Mouse (Mus musculus): ENCODE data around the gene Hils1. TPM values are rescaled to one million over a fixed set of nuclear protein-coding genes. Genes with fewer than 3 reads are reported as not detected.
"Not testable (repeated sequence)": the region's sequence is repeated elsewhere in the genome, so short reads cannot be mapped to it uniquely, and the experiment has no call there.

Hils1 gene
- polyA plus RNA-seq, 1 experiment from 2014 or later = not detected

DNA sequence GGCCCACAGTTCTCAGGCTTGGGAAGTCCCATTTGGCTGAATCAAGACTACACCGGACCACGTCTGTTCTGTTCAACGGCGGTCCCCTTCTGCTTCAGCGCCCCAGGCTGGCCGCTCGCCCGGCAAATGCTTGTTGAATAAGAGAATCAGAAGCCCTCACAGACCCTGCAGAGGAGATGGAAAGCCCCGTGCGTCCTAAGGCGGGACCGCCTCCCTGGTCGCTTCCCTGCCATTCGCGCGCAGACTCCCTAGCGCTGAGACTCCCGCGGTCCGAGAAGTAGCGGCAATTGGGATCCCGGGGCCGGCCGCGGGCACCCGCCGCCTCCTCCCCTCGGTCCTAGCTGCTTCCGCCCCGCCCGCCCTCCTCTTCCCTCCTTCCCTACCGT lies 42.2 kb downstream of the Hils1 start, which contains the start of gene Samd14:
Samd14 (plus strand) TSS at position 251 of the 386 bp plus-strand sequence.
- Histone ChIP-seq H3K27me3 (no peaks in the 10 kb centered on the region), H3K9me3 (replicated peaks) (no peaks in the 10 kb centered on the region), H3K27ac (peak within 1 kb of the TSS; percentile 97), H3K9ac (peak within 1 kb of the TSS; percentile 99), H3K36me3 (ENCODE audit: poor library complexity, severe bottlenecking) (peaks cover 23% of the 10 kb centered on the region), H3K4me3 (peak within 1 kb of the TSS; percentile 95), H3K4me1 (peaks cover 67% of the 10 kb centered on the region), H3K4me2 (peak within 1 kb of the TSS; percentile 91)
- ATAC-seq = peak; percentile 80
- under 1% methylated on average over 32 of the region's 32 CpGs for WGBS

GRCm38 (mm10) chr11:95010141-95010739 lies 42.8 kb downstream of the Hils1 start:
- peak overlapping the region; percentile 99 for H3K9ac ChIP-seq
- H3K27ac ChIP-seq = peak overlapping the region; percentile 97
- H3K36me3 ChIP-seq (ENCODE audit: poor library complexity, severe bottlenecking) = peaks cover 23% of the 10 kb centered on the region
- no peaks in the 10 kb centered on the region for H3K9me3 ChIP-seq (replicated peaks)
- H3K27me3 ChIP-seq = no peaks in the 10 kb centered on the region
- peak; percentile 53 for ATAC-seq
- peaks cover 71% of the 10 kb centered on the region for H3K4me1 ChIP-seq
- peak overlapping the region; percentile 95 for H3K4me3 ChIP-seq
- peak overlapping the region; percentile 91 for H3K4me2 ChIP-seq
- under 1% methylated on average over 39 of the region's 40 CpGs for WGBS

DNA sequence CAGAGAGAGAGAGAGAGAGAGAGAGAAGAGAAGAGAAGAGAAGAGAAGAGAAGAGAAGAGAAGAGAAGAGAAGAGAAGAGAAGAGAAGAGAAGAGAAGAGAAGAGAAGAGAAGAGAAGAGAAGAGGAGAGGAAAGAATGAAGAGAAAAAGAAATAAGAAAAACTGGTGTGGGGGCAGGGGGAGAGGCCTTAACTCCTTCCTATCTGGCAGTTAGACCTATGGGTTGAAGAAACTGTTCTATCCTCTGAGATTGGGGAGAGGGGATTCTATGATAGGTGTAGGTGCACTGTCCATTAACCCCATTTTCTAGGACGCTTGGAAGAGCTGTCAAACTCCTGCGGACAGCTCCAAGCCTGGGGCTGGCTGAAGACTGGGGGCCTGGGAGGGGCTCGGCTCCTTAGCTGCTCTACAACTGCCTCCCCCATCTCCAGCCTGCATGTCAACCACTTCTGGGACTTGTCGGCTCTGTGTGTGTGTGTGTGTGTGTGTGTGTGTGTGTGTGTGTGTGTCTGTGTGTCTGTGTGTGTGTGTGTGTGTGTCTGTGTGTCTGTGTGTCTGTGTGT lies 43.5 kb downstream of the Hils1 start:
- H3K4me1 ChIP-seq = peaks cover 73% of the 10 kb centered on the region
- H3K27ac ChIP-seq = peak overlapping the region; percentile 97
- H3K4me2 ChIP-seq = peak overlapping the region; percentile 91
- H3K36me3 ChIP-seq (ENCODE audit: poor library complexity, severe bottlenecking) = peaks cover 24% of the 10 kb centered on the region
- ATAC-seq; H3K9me3 ChIP-seq (replicated peaks); H3K27me3 ChIP-seq: not testable (repeated sequence)
- H3K9ac ChIP-seq = peak overlapping the region; percentile 99
- H3K4me3 ChIP-seq = peak overlapping the region; percentile 95
- 9% methylated on average over 3 of the region's 4 CpGs for WGBS

GRCm38 (mm10) chr11:95011416-95011815 lies 44.0 kb downstream of the Hils1 start:
- peak overlapping the region; percentile 97 for H3K27ac ChIP-seq
- H3K27me3 ChIP-seq = no peaks in the 10 kb centered on the region
- H3K9me3 ChIP-seq (replicated peaks) = no peaks in the 10 kb centered on the region
- peak overlapping the region; percentile 95 for H3K4me3 ChIP-seq
- peaks cover 73% of the 10 kb centered on the region for H3K4me1 ChIP-seq
- H3K36me3 ChIP-seq (ENCODE audit: poor library complexity, severe bottlenecking) = peaks cover 29% of the 10 kb centered on the region
- ATAC-seq = no peak
- peak overlapping the region; percentile 99 for H3K9ac ChIP-seq
- H3K4me2 ChIP-seq = peak overlapping the region; percentile 91
- 31% methylated on average over 1 of the region's 1 CpGs for WGBS

GRCm38 (mm10) chr11:95012075-95012474 lies 44.7 kb downstream of the Hils1 start:
- H3K4me1 ChIP-seq = peaks cover 73% of the 10 kb centered on the region
- 66% methylated on average over 3 of the region's 3 CpGs for WGBS
- H3K9ac ChIP-seq = peak overlapping the region; percentile 99
- peak overlapping the region; percentile 95 for H3K4me3 ChIP-seq
- peaks cover 35% of the 10 kb centered on the region for H3K36me3 ChIP-seq (ENCODE audit: poor library complexity, severe bottlenecking)
- no peaks in the 10 kb centered on the region for H3K9me3 ChIP-seq (replicated peaks)
- peak overlapping the region; percentile 97 for H3K27ac ChIP-seq
- ATAC-seq = no peak
- no peaks in the 10 kb centered on the region for H3K27me3 ChIP-seq
- H3K4me2 ChIP-seq = peak overlapping the region; percentile 91

GRCm38 (mm10) chr11:95012487-95012886 lies 45.1 kb downstream of the Hils1 start:
- H3K4me1 ChIP-seq = peaks cover 72% of the 10 kb centered on the region
- H3K27ac ChIP-seq = no peak overlapping the region
- peak overlapping the region; percentile 91 for H3K4me2 ChIP-seq
- H3K9ac ChIP-seq = peak overlapping the region; percentile 99
- peaks cover 38% of the 10 kb centered on the region for H3K36me3 ChIP-seq (ENCODE audit: poor library complexity, severe bottlenecking)
- ATAC-seq = no peak
- 33% methylated on average over 3 of the region's 3 CpGs for WGBS
- H3K9me3 ChIP-seq (replicated peaks) = no peaks in the 10 kb centered on the region
- peak overlapping the region; percentile 95 for H3K4me3 ChIP-seq
- H3K27me3 ChIP-seq = no peaks in the 10 kb centered on the region

- H3K4me1 ChIP-seq = peaks cover 59% of the 10 kb centered on the region
- no peak overlapping the region for H3K4me2 ChIP-seq
- no peak for ATAC-seq
- no peaks in the 10 kb centered on the region for H3K9me3 ChIP-seq (replicated peaks)
- WGBS = 80% methylated on average over 3 of the region's 3 CpGs
- no peak overlapping the region for H3K27ac ChIP-seq
- H3K36me3 ChIP-seq (ENCODE audit: poor library complexity, severe bottlenecking) = peaks cover 63% of the 10 kb centered on the region
- H3K4me3 ChIP-seq = no peak overlapping the region
- H3K27me3 ChIP-seq = no peaks in the 10 kb centered on the region
- H3K9ac ChIP-seq = 0 out of 2 replicates have a peak overlapping the region, but pooled peaks have one; percentile 5
These were observed 48.1 kb downstream of the Hils1 start for GRCm38 (mm10) chr11:95015484-95015883.

Other genes with a start within 250 kb of the Hils1 start
- not detected in 2 replicates for gene Cdc34b, start 225.8 kb upstream of the Hils1 start, polyA plus RNA-seq (2015; fragmentation: Nextera tagmentation; extraction: Ambion mirVana)
- gene Tmem92, start 184.9 kb upstream of the Hils1 start, polyA plus RNA-seq (2015; fragmentation: Nextera tagmentation; extraction: Ambion mirVana) = not detected in 2 replicates
- 29.9 and 31.5 TPM in 2 replicates for gene Col1a1, start 31.4 kb upstream of the Hils1 start, polyA plus RNA-seq (2015; fragmentation: Nextera tagmentation; extraction: Ambion mirVana)
- not detected in 2 replicates for gene Sgca, start 8.7 kb downstream of the Hils1 start, polyA plus RNA-seq (2015; fragmentation: Nextera tagmentation; extraction: Ambion mirVana)
- 15.8 and 16.3 TPM in 2 replicates for gene Ppp1r9b, start 23.4 kb downstream of the Hils1 start, polyA plus RNA-seq (2015; fragmentation: Nextera tagmentation; extraction: Ambion mirVana)
- gene Samd14, start 42.3 kb downstream of the Hils1 start, polyA plus RNA-seq (2015; fragmentation: Nextera tagmentation; extraction: Ambion mirVana) = 89.2 and 95.0 TPM in 2 replicates
- gene Pdk2, start 73.8 kb downstream of the Hils1 start, polyA plus RNA-seq (2015; fragmentation: Nextera tagmentation; extraction: Ambion mirVana) = 19.7 and 20.2 TPM in 2 replicates
- 2.4 and 3.9 TPM in 2 replicates for gene Itga3, start 109.2 kb downstream of the Hils1 start, polyA plus RNA-seq (2015; fragmentation: Nextera tagmentation; extraction: Ambion mirVana)
- 0.19 TPM in 1 of 2 replicates, not detected in the other for gene Dlx3, start 152.5 kb downstream of the Hils1 start, polyA plus RNA-seq (2015; fragmentation: Nextera tagmentation; extraction: Ambion mirVana)
- gene Dlx4, start 178.7 kb downstream of the Hils1 start, polyA plus RNA-seq (2015; fragmentation: Nextera tagmentation; extraction: Ambion mirVana) = not detected in 2 replicates

Measured in forebrain, embryonic 13.5 days (tissue).